Mouse (Mus musculus): ENCODE data around the gene Birc7. TPM values are rescaled to one million over a fixed set of nuclear protein-coding genes. Genes with fewer than 3 reads are reported as not detected.
A peak's percentile ranks its signal among the peaks of the same experiment; 100 is the strongest.

Birc7 gene
- polyA plus RNA-seq, 1 experiment from 2014 or later = not detected

DNA sequence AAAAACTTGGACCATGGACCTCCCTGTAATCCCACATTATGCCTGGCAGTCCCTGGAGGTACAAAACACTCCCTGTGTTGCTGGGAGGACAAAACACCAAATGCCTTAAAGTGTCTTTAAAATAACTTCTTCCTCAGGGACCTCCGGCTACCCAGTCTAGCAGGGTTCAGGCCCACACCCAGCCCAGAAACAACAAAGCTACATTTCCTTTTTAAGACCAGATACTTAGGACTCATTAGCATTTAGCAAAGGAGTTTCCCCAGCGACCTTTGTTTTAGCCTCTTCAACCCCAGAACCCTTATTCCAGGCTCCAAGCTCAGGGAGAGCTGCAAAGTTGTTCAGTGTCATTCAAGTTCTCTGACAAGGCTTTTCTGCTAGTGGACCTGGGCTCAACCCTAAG, 24.8 kb downstream of the Birc7 start:
- Histone ChIP-seq H3K4me2 (peak overlapping the region; percentile 91), H3K36me3 (no peaks in the 10 kb centered on the region), H3K9ac (peak overlapping the region; percentile 53), H3K9me3 (replicated peaks) (no peaks in the 10 kb centered on the region), H3K4me1 (replicated peaks) (peaks cover 31% of the 10 kb centered on the region), H3K4me3 (peak overlapping the region; percentile 62), H3K27me3 (peaks cover 33% of the 10 kb centered on the region), H3K27ac (peak overlapping the region; percentile 70)
- no peak for ATAC-seq (replicated peaks; ENCODE audit: insufficient number of reproducible peaks, insufficient read depth, low FRiP score, low read depth)
- WGBS = 30% methylated on average over 2 of the region's 2 CpGs

DNA sequence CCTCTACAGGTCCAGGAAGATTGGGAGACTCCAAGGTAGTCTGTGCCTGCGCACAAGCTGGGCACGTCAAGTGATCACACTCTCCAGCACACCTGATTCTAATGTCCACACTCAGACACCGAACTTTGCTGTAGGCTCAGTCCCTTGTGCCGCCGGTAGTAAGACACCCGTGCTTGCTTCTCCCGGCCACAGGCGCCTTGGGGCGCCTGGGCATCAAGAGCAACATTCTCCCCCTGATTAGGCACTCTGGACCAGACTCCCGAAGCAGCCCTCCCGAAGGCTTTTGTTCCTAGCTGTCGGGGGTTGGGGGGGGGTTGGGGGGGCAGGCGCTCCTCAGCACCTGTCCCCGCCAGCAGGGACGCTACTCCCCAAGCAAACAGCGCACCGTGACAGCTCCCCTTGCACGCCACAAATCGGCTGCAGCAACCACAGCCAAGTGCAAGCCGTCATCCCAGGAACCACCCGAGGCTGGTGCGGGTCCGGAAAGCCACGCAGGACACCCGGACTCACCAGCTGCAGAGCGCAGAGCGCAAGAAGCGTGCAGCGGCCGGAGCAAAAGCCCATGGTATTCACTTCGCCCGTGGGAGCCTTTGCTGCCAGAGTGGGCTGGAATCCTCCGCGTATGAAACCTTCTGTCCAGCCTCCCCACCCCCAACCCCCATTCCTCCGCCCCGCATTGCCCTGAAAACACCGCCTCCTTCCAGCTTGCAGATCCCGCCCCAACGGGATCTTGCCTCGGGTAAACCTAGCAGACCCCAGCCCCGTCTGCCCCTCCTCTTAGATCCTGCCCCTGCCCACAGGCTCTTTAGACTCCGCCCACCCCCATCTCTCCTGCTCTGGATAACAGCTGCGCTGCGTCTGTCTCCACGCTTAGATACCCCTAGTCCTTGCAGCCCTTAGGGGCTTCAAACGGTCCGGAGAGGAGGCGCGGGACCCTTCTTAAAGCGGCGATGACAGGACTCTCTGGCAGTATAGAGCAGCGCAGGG, 25.5 kb downstream of the Birc7 start, which contains the start of gene Nkain4:
Gene Nkain4, minus strand, starts transcription at position 639 of the 987 bp plus-strand sequence.
- 1% methylated on average over 52 of the region's 52 CpGs for WGBS
- Histone ChIP-seq H3K4me3 (peak within 1 kb of the TSS; percentile 62), H3K27me3 (peaks cover 33% of the 10 kb centered on the region), H3K4me1 (replicated peaks) (peaks cover 31% of the 10 kb centered on the region), H3K27ac (peak within 1 kb of the TSS; percentile 70), H3K36me3 (no peaks in the 10 kb centered on the region), H3K9me3 (replicated peaks) (no peaks in the 10 kb centered on the region), H3K9ac (peak within 1 kb of the TSS; percentile 53), H3K4me2 (peak within 1 kb of the TSS; percentile 91)
- peak; percentile 85 for ATAC-seq (replicated peaks; ENCODE audit: insufficient number of reproducible peaks, insufficient read depth, low FRiP score, low read depth)

DNA sequence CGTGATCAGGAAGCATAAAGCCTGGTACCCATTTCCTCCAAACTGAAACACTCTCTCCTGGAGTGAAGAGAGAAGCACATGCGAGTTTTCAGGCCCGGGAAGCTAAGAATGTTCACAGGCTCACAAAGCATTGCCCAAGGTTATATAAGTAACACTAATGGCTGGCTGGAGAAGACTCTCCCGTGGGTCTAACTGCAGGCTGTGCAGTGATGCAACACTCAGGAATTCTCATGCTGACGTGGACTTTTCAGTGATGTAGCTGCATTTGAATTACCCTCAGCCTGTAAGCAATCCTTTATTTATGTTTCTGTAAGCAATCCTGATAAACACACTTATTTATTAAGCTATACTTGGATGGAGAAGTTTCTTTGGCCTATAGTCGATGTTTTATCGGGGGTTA, 30.8 kb downstream of the Birc7 start:
- WGBS = 72% methylated on average over 7 of the region's 7 CpGs
- H3K9me3 ChIP-seq (replicated peaks) = no peaks in the 10 kb centered on the region
- no peak overlapping the region for H3K4me2 ChIP-seq
- no peaks in the 10 kb centered on the region for H3K36me3 ChIP-seq
- peaks cover 18% of the 10 kb centered on the region for H3K27me3 ChIP-seq
- ATAC-seq (replicated peaks; ENCODE audit: insufficient number of reproducible peaks, insufficient read depth, low FRiP score, low read depth) = no peak
- H3K4me3 ChIP-seq = no peak overlapping the region
- H3K9ac ChIP-seq = no peak overlapping the region
- no peak overlapping the region for H3K27ac ChIP-seq
- peaks cover 28% of the 10 kb centered on the region for H3K4me1 ChIP-seq (replicated peaks)

DNA sequence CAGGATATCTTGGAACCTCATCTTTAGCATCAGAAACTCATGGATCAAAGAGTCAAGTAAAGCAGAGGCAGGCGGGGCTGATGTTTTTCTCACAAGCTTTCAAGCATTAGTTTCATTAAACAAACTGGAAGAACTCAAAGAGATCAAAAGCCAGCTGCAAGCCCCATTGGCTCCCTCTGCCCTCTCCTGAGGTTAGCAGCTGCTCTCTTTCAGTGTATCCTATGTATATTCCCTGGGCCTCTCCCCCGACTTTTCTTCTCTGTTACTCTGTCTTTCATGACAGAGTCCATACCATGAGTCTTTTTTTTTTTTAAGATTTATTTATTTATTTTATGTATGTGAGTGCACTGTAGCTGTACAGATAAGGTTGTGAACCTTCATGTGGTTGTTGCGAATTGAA, 31.4 kb downstream of the Birc7 start:
- no peak for ATAC-seq (replicated peaks; ENCODE audit: insufficient number of reproducible peaks, insufficient read depth, low FRiP score, low read depth)
- Histone ChIP-seq H3K4me2 (no peak overlapping the region), H3K27ac (no peak overlapping the region), H3K27me3 (peaks cover 18% of the 10 kb centered on the region), H3K9me3 (replicated peaks) (no peaks in the 10 kb centered on the region), H3K36me3 (no peaks in the 10 kb centered on the region), H3K9ac (no peak overlapping the region), H3K4me3 (no peak overlapping the region), H3K4me1 (replicated peaks) (peaks cover 25% of the 10 kb centered on the region)
- 60% methylated on average over 3 of the region's 3 CpGs for WGBS

DNA sequence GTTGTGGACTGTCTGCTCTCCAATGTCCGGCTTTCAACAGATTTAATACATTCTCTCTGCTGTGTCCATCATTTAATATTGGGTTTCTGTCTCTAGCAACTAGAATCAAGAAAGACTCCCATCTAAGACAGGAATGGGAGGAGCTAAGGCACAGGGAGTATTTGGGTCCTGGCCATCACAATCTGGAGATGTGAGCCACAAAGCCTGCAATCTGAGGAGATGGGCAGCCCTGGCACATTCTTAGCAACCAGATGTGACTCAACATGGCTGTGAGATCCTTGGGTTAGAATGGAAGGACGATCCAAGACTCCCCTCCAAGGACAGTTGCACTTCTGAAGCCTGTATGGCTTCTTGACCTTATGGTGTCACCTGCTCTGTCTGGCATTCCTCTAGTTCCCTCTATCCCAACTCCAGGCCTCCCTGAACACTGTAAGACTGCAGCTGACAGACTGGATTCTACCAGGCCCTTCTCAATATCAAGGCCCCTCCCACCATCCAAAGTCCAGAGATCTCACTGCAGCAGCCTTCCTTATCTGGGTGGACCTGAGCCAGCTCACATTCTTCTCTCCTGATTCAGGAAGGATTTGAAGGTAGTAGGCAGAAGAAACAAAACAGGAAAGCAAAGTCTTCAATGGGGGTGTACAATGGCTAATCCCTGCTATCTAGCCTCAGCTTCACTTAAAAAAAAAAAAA, 33.9 kb downstream of the Birc7 start:
- Histone ChIP-seq H3K4me2 (no peak overlapping the region), H3K36me3 (no peaks in the 10 kb centered on the region), H3K9me3 (replicated peaks) (no peaks in the 10 kb centered on the region), H3K4me1 (replicated peaks) (peaks cover 30% of the 10 kb centered on the region), H3K27me3 (0 out of 2 replicates have a peak, but pooled peaks cover 6% of the 10 kb centered on the region), H3K9ac (no peak overlapping the region), H3K4me3 (no peak overlapping the region), H3K27ac (peak overlapping the region; percentile 69)
- WGBS = 50% methylated on average over 2 of the region's 2 CpGs
- ATAC-seq (replicated peaks; ENCODE audit: insufficient number of reproducible peaks, insufficient read depth, low FRiP score, low read depth) = peak; percentile 44; the same call in 1 of the 2 replicates

DNA sequence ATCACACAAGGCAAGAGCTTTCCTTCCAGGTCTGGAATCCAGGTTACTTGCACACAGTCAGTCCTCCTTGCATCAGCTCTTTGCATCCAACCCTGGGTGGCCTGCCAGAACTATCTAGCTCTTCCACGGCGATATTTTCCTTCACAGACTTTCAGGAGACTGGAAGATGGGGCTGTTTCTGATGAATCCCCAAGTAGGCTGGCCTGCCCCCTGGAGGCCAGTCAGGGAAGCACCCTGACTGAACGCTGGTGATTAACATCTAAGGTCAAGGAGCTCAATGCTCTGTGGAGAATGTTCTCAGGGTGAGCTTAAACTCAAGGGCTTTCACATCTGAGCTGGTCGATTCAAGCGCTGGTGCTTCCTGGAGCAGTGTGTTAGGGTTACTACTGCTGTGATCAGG, 35.1 kb downstream of the Birc7 start:
- H3K4me2 ChIP-seq = no peak overlapping the region
- no peak overlapping the region for H3K4me3 ChIP-seq
- ATAC-seq (replicated peaks; ENCODE audit: insufficient number of reproducible peaks, insufficient read depth, low FRiP score, low read depth) = no peak
- no peaks in the 10 kb centered on the region for H3K36me3 ChIP-seq
- 0 out of 2 replicates have a peak, but pooled peaks cover 6% of the 10 kb centered on the region for H3K27me3 ChIP-seq
- 5% methylated on average over 5 of the region's 5 CpGs for WGBS
- no peak overlapping the region for H3K9ac ChIP-seq
- peak overlapping the region; percentile 69 for H3K27ac ChIP-seq
- peaks cover 40% of the 10 kb centered on the region for H3K4me1 ChIP-seq (replicated peaks)
- no peaks in the 10 kb centered on the region for H3K9me3 ChIP-seq (replicated peaks)

DNA sequence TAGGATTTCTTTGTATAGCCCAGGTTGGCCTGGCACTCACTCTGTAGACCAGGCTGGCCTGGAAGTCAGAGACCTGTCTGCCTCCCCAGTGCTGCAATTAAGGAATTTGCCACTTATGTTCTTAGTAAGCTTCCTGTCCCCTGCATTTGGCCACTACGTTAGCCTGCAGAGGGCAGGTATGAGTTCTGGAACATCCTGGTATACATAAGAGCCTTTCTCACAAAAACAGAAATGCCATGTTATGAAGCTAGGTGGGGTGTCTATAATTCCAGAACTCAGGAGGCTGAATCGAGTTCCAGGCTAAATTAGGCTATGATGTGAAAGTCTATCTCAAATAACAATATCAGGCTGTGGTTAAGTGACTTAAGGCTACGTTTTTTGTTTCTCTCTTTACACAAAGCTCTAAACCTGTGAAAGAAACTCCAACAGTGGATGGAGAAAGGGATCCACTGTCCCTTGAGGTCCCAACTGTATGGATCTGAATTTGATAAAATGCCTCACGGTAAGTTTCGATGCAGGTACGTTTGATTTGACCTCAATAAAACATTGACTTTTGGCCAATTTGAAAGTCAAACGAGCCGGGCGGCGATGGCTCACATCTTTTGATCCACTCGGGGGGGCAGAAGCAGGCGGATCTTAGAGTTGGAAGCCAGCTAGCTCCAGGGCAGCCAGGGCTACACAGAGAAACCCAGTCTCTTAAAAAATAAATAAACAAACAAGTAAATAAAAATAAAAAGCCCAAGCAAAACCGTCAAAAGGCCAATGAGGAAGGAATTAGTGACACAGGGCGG, 37.5 kb downstream of the Birc7 start:
- peaks cover 42% of the 10 kb centered on the region for H3K4me1 ChIP-seq (replicated peaks)
- no peaks in the 10 kb centered on the region for H3K9me3 ChIP-seq (replicated peaks)
- peak overlapping the region; percentile 89 for H3K4me3 ChIP-seq
- peak overlapping the region; percentile 91 for H3K9ac ChIP-seq
- H3K36me3 ChIP-seq = peaks cover 10% of the 10 kb centered on the region; the same call in 1 of the 2 replicates
- H3K27me3 ChIP-seq = no peaks in the 10 kb centered on the region
- H3K4me2 ChIP-seq = peak overlapping the region; percentile 66
- peak overlapping the region; percentile 90 for H3K27ac ChIP-seq
- WGBS = 10% methylated on average over 14 of the region's 14 CpGs
- no peak for ATAC-seq (replicated peaks; ENCODE audit: insufficient number of reproducible peaks, insufficient read depth, low FRiP score, low read depth)

DNA sequence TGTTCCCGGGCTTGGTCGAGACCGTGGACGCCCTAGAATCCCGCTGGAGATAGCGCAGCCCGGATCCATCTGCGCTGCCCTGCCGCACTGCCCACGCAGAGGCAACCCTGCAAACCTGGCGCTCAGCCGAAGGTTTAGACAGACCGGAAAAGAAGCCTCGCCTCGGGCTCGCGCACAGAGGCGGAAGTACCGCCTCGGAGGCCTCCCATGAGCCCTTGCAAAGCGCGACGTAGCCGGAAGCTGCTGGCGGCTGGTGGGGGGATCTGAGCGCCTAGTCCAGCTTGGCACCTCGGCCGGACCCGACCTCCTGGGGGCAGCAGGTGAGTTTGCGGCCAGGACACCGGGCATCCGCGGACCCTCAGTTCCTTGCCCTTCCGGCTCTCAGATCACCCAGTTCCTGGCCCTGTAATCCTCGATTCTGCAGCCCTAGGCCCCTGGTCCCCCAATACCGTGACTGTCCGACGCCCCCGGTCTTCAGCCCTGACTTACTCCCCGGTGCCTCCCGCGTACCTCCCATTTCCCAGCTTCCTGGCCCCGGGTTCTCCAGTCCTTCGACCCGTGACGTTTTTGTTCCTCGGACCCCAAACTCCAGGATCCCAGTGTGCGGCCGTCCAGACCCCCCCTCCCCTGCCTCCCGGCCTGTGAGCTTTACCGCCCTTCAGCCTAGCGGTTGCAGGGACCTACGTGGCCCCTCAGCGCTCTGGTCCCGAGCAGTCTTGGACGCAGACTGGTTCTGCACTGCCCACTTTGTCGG, 38.4 kb downstream of the Birc7 start, which contains the start of gene Arfgap1:
Gene Arfgap1, plus strand, starts transcription at position 216 of the 754 bp plus-strand sequence.
- under 1% methylated on average over 57 of the region's 57 CpGs for WGBS
- peaks cover 42% of the 10 kb centered on the region for H3K4me1 ChIP-seq (replicated peaks)

DNA sequence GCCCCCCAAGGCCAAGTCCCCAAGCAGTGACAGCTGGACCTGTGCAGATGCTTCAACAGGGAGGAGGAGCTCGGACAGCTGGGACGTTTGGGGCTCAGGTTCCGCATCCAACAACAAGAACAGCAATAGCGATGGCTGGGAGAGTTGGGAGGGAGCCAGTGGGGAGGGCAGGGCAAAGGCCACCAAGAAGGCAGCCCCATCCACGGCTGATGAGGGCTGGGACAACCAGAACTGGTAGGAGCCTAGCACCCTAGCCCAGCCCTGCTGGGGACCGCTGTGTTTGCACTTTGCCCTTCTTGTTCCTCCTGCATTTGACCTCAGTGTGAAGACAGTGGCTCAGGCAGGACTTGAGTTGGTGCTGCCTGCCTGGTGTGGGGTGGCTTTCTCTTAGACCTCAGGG, 52.3 kb downstream of the Birc7 start:
- no peak overlapping the region for H3K9ac ChIP-seq
- H3K4me2 ChIP-seq = no peak overlapping the region
- ATAC-seq (replicated peaks; ENCODE audit: insufficient number of reproducible peaks, insufficient read depth, low FRiP score, low read depth) = no peak
- peaks cover 66% of the 10 kb centered on the region for H3K36me3 ChIP-seq
- no peaks in the 10 kb centered on the region for H3K4me1 ChIP-seq (replicated peaks)
- 78% methylated on average over 6 of the region's 6 CpGs for WGBS
- no peaks in the 10 kb centered on the region for H3K27me3 ChIP-seq
- no peak overlapping the region for H3K4me3 ChIP-seq
- H3K27ac ChIP-seq = no peak overlapping the region
- H3K9me3 ChIP-seq (replicated peaks) = no peaks in the 10 kb centered on the region

More for the DNA sequence above, 38.4 kb downstream of the Birc7 start, which contains the start of gene Arfgap1:
- Histone ChIP-seq H3K9me3 (replicated peaks) (no peaks in the 10 kb centered on the region), H3K9ac (peak within 1 kb of the TSS; percentile 91), H3K36me3 (peaks cover 19% of the 10 kb centered on the region), H3K27me3 (no peaks in the 10 kb centered on the region), H3K4me2 (peak within 1 kb of the TSS; percentile 66), H3K27ac (peak within 1 kb of the TSS; percentile 90), H3K4me3 (peak within 1 kb of the TSS; percentile 89)
- ATAC-seq (replicated peaks; ENCODE audit: insufficient number of reproducible peaks, insufficient read depth, low FRiP score, low read depth) = peak; percentile 89
